Mouse (Mus musculus): ENCODE data around the gene 2310007B03Rik. TPM values are rescaled to one million over a fixed set of nuclear protein-coding genes. Genes with fewer than 3 reads are reported as not detected.

2310007B03Rik gene
- polyA plus RNA-seq, 1 experiment from 2014 or later = 23.0 TPM

DNA sequence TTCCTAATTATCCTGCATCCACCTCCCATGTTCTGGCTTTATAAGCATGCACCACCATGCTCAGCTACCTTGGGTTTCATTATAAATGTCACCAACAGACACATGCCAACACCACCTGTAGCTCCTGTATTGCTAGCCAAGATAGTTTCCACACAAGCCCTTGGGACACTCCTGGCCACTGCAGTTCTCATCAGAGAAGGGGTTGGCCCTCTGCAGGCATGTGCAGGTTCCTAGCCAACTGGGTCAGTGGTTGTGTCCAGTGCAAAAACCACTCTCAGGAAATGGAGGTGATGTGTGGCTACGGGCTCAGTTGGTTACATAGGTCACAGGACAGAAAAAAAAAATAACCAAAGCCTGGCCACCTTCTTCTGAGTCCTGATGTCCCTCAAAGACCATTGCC lies 17.9 kb downstream of the 2310007B03Rik start:
- no peak overlapping the region for H3K4me3 ChIP-seq (ENCODE audit: low read length)
- no peaks in the 10 kb centered on the region for H3K4me1 ChIP-seq (replicated peaks; ENCODE audit: control insufficient read depth, insufficient read depth, low read length)
- H3K27me3 ChIP-seq (ENCODE audit: control insufficient read depth, insufficient read depth, low read depth, low read length) = no peaks in the 10 kb centered on the region
- H3K4me2 ChIP-seq (ENCODE audit: low read depth, low read length) = no peak overlapping the region
- no peak overlapping the region for H3K9ac ChIP-seq (ENCODE audit: low read length)
- H3K36me3 ChIP-seq (ENCODE audit: control insufficient read depth, insufficient read depth, low read length) = no peaks in the 10 kb centered on the region
- WGBS = 76% methylated on average over 1 of the region's 1 CpGs
- H3K27ac ChIP-seq (ENCODE audit: low read length) = no peak overlapping the region
- no peak for ATAC-seq (ENCODE audit: low read depth)
- no peaks in the 10 kb centered on the region for H3K9me3 ChIP-seq (ENCODE audit: control insufficient read depth, low read length)

DNA sequence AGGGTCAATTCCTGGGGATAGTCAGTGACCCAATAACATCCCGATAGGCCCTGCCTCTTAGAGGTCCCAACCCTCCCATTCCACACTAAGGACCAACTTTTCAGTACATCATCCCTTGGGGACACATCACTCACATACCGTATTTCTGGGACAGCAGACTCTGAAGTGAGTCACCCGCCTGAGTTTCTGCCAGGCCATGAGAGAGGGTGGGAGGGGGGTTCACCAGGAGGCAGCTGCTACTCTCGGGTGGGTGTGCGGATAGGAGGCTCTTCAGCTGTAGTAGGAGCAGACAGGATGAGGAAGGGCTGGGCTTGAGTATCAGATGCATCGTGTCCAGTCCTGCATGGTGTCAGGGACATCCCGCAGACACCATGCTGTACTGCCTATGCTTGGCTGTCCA lies 21.0 kb downstream of the 2310007B03Rik start:
- H3K9me3 ChIP-seq (ENCODE audit: control insufficient read depth, low read length) = no peaks in the 10 kb centered on the region

DNA sequence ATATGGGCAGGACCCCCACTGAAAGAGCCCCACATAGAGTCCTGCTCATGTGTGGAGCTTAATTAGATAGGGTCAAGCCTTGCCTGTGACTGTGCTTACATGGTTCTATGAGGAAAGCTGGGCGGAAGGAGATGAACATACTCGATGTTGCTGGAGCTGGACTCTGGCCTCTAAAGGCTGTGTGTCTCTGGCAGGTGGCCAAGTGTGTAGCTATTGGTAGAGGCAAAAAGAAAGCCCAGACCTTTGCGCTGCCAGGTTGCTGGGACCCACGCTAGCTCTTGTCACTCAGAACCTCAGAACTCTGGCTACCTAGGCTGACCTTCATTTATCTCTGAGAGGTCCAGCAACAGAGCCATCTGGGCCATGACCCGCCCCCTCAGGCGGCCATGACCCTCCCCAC lies 22.2 kb downstream of the 2310007B03Rik start:
- ATAC-seq (ENCODE audit: low read depth) = no peak
- WGBS = 66% methylated on average over 6 of the region's 6 CpGs
- Histone ChIP-seq H3K4me2 (ENCODE audit: low read depth, low read length) (no peak overlapping the region), H3K27me3 (ENCODE audit: control insufficient read depth, insufficient read depth, low read depth, low read length) (no peaks in the 10 kb centered on the region), H3K9me3 (ENCODE audit: control insufficient read depth, low read length) (no peaks in the 10 kb centered on the region), H3K9ac (ENCODE audit: low read length) (no peak overlapping the region), H3K27ac (ENCODE audit: low read length) (no peak overlapping the region), H3K36me3 (ENCODE audit: control insufficient read depth, insufficient read depth, low read length) (no peaks in the 10 kb centered on the region), H3K4me1 (replicated peaks; ENCODE audit: control insufficient read depth, insufficient read depth, low read length) (no peaks in the 10 kb centered on the region), H3K4me3 (ENCODE audit: low read length) (no peak overlapping the region)

More for the DNA sequence above, 21.0 kb downstream of the 2310007B03Rik start:
- WGBS = 63% methylated on average over 7 of the region's 7 CpGs
- H3K36me3 ChIP-seq (ENCODE audit: control insufficient read depth, insufficient read depth, low read length) = no peaks in the 10 kb centered on the region
- H3K4me1 ChIP-seq (replicated peaks; ENCODE audit: control insufficient read depth, insufficient read depth, low read length) = no peaks in the 10 kb centered on the region
- H3K4me3 ChIP-seq (ENCODE audit: low read length) = no peak overlapping the region
- no peaks in the 10 kb centered on the region for H3K27me3 ChIP-seq (ENCODE audit: control insufficient read depth, insufficient read depth, low read depth, low read length)
- no peak overlapping the region for H3K9ac ChIP-seq (ENCODE audit: low read length)
- H3K4me2 ChIP-seq (ENCODE audit: low read depth, low read length) = no peak overlapping the region
- no peak overlapping the region for H3K27ac ChIP-seq (ENCODE audit: low read length)
- ATAC-seq (ENCODE audit: low read depth) = no peak

DNA sequence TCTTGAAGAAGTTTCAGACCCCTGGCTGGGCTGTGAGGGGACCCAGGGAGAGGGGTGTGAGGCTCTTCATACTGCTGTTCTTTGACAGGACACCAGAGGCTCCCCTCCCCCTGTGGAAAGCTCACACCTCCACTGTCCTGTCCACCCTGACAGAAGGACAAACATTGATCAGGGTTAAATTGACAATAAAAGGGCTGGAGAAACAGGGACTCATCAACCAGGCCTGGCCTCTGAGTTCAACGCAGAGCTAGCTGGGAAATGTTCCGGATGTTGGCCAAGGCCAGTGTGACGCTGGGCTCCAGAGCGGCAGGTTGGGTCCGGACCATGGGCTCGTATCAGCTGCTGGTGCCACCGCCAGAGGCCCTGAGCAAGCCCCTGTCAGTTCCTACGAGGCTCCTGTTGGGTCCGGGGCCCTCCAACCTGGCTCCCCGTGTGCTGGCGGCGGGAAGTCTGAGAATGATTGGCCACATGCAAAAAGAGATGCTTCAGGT lies 25.7 kb downstream of the 2310007B03Rik start, which contains the start of gene Agxt:
Gene Agxt (plus strand): TSS at position 205 of the 491 bp plus-strand sequence.
- Histone ChIP-seq H3K36me3 (ENCODE audit: control insufficient read depth, insufficient read depth, low read length) (no peaks in the 10 kb centered on the region), H3K4me3 (ENCODE audit: low read length) (no peak within 1 kb of the TSS), H3K27me3 (ENCODE audit: control insufficient read depth, insufficient read depth, low read depth, low read length) (no peaks in the 10 kb centered on the region), H3K4me2 (ENCODE audit: low read depth, low read length) (no peak within 1 kb of the TSS), H3K4me1 (replicated peaks; ENCODE audit: control insufficient read depth, insufficient read depth, low read length) (peaks cover 7% of the 10 kb centered on the region; the same call in 1 of the 2 replicates), H3K9me3 (ENCODE audit: control insufficient read depth, low read length) (no peaks in the 10 kb centered on the region), H3K27ac (ENCODE audit: low read length) (no peak within 1 kb of the TSS), H3K9ac (ENCODE audit: low read length) (no peak within 1 kb of the TSS)
- no peak for ATAC-seq (ENCODE audit: low read depth)
- 83% methylated on average over 12 of the region's 12 CpGs for WGBS

DNA sequence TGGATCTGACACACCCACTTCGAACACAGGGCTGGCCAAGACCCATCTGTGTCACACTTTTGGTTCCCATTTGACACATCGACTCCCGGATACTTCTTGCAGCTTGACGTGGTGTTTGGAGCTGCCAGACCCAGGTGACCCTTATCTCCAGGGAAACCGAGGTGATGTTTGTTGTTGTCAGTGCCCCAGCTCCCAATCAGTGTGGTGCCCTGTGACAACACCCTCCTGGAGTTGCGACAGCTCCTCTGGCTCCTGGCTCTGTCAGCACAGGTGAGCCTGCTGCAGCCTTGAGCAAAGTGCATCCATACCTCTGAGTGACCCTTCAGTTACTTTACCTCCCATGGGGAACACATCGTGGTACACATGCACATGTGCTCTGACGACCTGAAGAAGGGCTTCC lies 28.1 kb downstream of the 2310007B03Rik start:
- 43% methylated on average over 8 of the region's 8 CpGs for WGBS
- Histone ChIP-seq H3K4me1 (replicated peaks; ENCODE audit: control insufficient read depth, insufficient read depth, low read length) (peaks cover 7% of the 10 kb centered on the region; the same call in 1 of the 2 replicates), H3K27me3 (ENCODE audit: control insufficient read depth, insufficient read depth, low read depth, low read length) (no peaks in the 10 kb centered on the region), H3K4me2 (ENCODE audit: low read depth, low read length) (no peak overlapping the region), H3K27ac (ENCODE audit: low read length) (no peak overlapping the region), H3K4me3 (ENCODE audit: low read length) (no peak overlapping the region), H3K9me3 (ENCODE audit: control insufficient read depth, low read length) (no peaks in the 10 kb centered on the region), H3K36me3 (ENCODE audit: control insufficient read depth, insufficient read depth, low read length) (no peaks in the 10 kb centered on the region), H3K9ac (ENCODE audit: low read length) (no peak overlapping the region)
- ATAC-seq (ENCODE audit: low read depth) = no peak

DNA sequence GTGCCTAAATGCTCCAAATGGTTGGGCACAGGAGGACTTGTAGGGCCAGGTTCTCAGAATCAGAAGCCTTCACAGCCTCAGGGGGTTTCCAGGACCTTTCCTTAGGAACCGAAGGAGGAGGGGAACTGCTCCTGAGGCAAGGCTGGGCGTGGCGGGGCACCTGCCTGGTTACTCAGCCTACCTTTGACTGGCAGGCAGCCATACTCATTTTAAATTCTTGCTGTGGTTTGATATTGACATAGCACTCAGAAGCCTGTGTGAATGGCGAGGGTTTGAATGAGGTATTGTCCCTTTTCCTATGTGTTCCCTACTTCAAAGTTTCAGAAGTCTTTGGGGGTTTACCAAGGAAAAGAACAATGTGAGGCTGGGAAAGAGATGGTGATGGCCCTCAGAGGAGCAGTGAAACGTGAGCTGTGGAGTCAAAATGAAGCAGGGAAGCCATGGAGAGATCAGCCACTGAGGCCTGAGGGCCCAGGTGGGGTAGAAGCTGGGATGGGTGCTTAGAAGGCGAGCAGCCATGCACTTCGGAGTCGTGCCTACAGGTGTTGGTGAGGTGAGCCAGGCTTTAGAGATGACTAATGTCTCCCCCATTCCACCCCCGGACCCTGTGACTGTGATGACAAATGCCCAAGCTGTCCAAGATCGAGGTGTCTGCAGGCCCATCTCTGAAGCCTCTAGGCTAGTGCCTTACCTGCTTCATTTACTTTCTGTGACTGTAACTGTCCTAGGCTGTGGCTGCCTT lies 30.3 kb downstream of the 2310007B03Rik start:
- H3K27me3 ChIP-seq (ENCODE audit: control insufficient read depth, insufficient read depth, low read depth, low read length) = no peaks in the 10 kb centered on the region

DNA sequence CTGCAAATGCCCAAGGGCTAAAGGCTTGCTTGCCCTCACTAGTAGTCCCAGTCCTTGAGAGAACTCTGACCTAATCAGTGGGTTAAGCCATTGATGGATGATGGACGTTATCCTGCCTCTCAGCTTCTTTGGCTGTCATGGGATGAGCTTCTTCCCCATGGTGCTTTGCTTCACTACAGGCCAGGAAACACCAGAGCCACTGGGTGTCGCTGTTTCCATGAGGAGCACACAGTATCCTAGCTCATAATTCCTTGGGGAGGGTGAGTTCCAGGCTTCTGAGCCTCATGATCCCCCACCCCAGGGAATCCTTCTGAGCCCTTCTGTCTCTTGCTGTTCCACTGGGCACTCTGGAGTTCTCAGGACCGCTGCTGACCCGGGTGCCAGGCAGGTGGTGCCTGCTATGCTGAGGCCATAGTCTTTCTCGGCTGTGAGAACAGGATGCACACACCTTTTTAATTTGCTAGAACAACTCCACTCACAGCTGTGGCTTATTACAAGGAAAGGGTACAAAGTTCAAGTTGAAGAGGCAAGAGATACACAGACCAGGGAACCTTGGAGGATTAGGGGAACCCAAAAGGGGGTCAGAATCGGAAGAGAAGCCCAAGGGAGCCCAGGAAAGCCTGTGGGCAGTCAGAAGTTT lies 31.9 kb downstream of the 2310007B03Rik start:
- Histone ChIP-seq H3K9ac (ENCODE audit: low read length) (0 out of 2 replicates have a peak overlapping the region, but pooled peaks have one; percentile 32), H3K27ac (ENCODE audit: low read length) (peak overlapping the region; percentile 47; the same call in 1 of the 2 replicates), H3K4me2 (ENCODE audit: low read depth, low read length) (no peak overlapping the region), H3K27me3 (ENCODE audit: control insufficient read depth, insufficient read depth, low read depth, low read length) (no peaks in the 10 kb centered on the region), H3K4me1 (replicated peaks; ENCODE audit: control insufficient read depth, insufficient read depth, low read length) (peaks cover 7% of the 10 kb centered on the region; the same call in 1 of the 2 replicates), H3K36me3 (ENCODE audit: control insufficient read depth, insufficient read depth, low read length) (no peaks in the 10 kb centered on the region), H3K4me3 (ENCODE audit: low read length) (no peak overlapping the region), H3K9me3 (ENCODE audit: control insufficient read depth, low read length) (no peaks in the 10 kb centered on the region)
- peak; percentile 29; the same call in 1 of the 2 replicates for ATAC-seq (ENCODE audit: low read depth)
- 24% methylated on average over 6 of the region's 6 CpGs for WGBS

More for the DNA sequence above, 30.3 kb downstream of the 2310007B03Rik start:
- H3K9me3 ChIP-seq (ENCODE audit: control insufficient read depth, low read length) = no peaks in the 10 kb centered on the region
- H3K4me2 ChIP-seq (ENCODE audit: low read depth, low read length) = 0 out of 2 replicates have a peak overlapping the region, but pooled peaks have one; percentile 6
- no peaks in the 10 kb centered on the region for H3K36me3 ChIP-seq (ENCODE audit: control insufficient read depth, insufficient read depth, low read length)
- no peak overlapping the region for H3K4me3 ChIP-seq (ENCODE audit: low read length)
- peak; percentile 87 for ATAC-seq (ENCODE audit: low read depth)
- no peak overlapping the region for H3K9ac ChIP-seq (ENCODE audit: low read length)
- peak overlapping the region; percentile 85 for H3K27ac ChIP-seq (ENCODE audit: low read length)
- 36% methylated on average over 10 of the region's 10 CpGs for WGBS
- peaks cover 7% of the 10 kb centered on the region; the same call in 1 of the 2 replicates for H3K4me1 ChIP-seq (replicated peaks; ENCODE audit: control insufficient read depth, insufficient read depth, low read length)

DNA sequence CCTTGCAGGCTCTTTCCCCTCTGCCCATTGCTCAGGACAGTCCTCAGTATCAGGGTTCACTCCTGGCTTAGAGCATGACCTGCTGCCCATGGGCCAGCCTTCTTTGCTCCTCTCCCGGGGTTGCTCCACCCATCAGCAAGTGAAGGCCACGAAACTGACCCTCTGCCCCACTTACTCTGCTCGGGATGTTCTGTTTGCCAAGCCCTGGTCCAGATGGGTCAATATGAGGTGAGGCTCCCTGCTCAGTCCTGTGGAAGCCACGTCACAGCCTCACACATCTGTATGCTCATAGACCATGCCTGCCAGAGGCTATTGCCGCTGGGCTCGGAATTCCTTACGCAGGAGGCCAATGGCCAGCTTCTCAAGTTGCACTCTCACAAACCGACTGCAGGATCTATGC lies 32.5 kb downstream of the 2310007B03Rik start:
- H3K9me3 ChIP-seq (ENCODE audit: control insufficient read depth, low read length) = no peaks in the 10 kb centered on the region
- no peaks in the 10 kb centered on the region for H3K36me3 ChIP-seq (ENCODE audit: control insufficient read depth, insufficient read depth, low read length)
- no peak overlapping the region for H3K27ac ChIP-seq (ENCODE audit: low read length)
- H3K27me3 ChIP-seq (ENCODE audit: control insufficient read depth, insufficient read depth, low read depth, low read length) = no peaks in the 10 kb centered on the region
- H3K4me1 ChIP-seq (replicated peaks; ENCODE audit: control insufficient read depth, insufficient read depth, low read length) = peaks cover 7% of the 10 kb centered on the region; the same call in 1 of the 2 replicates
- H3K9ac ChIP-seq (ENCODE audit: low read length) = no peak overlapping the region
- H3K4me3 ChIP-seq (ENCODE audit: low read length) = no peak overlapping the region
- no peak overlapping the region for H3K4me2 ChIP-seq (ENCODE audit: low read depth, low read length)
- 76% methylated on average over 8 of the region's 8 CpGs for WGBS
- no peak for ATAC-seq (ENCODE audit: low read depth)

DNA sequence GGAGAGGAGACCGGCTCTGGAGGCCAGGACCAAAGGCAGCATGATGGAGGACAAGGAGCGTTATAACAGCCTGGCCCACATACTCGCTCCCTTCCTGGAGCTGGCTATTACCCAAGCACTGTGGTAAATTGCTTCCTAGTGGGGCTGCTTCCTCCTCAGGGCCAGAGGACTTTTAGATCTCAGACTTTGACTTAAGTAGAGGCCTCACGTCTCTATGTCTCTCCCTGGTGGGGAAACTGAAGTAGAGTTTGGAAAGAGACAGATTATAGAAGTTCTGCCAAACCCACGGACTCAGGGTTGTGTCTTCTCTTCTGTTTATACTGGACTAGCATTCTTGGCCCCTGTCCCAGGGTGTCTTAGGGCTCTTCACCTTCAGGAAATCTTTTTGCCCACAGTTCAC lies 35.5 kb downstream of the 2310007B03Rik start:
- Histone ChIP-seq H3K4me1 (replicated peaks; ENCODE audit: control insufficient read depth, insufficient read depth, low read length) (no peaks in the 10 kb centered on the region; the same call in 1 of the 2 replicates), H3K4me3 (ENCODE audit: low read length) (no peak overlapping the region), H3K36me3 (ENCODE audit: control insufficient read depth, insufficient read depth, low read length) (no peaks in the 10 kb centered on the region), H3K4me2 (ENCODE audit: low read depth, low read length) (no peak overlapping the region), H3K27ac (ENCODE audit: low read length) (no peak overlapping the region), H3K9ac (ENCODE audit: low read length) (no peak overlapping the region), H3K27me3 (ENCODE audit: control insufficient read depth, insufficient read depth, low read depth, low read length) (no peaks in the 10 kb centered on the region), H3K9me3 (ENCODE audit: control insufficient read depth, low read length) (no peaks in the 10 kb centered on the region)
- peak; percentile 16; the same call in 1 of the 2 replicates for ATAC-seq (ENCODE audit: low read depth)
- 42% methylated on average over 5 of the region's 5 CpGs for WGBS

Data from lung, embryonic 16.5 days (tissue).